Mouse (Mus musculus) left cerebral cortex, adult 11 months (tissue): ENCODE measurements around the gene Pold4.

Experiments used
- DNase-seq: peaks from one replicate; pipeline ENCODE4 v3.0.0; 2022; ENCODE audit warnings: low spot score

Gene Pold4

DNA sequence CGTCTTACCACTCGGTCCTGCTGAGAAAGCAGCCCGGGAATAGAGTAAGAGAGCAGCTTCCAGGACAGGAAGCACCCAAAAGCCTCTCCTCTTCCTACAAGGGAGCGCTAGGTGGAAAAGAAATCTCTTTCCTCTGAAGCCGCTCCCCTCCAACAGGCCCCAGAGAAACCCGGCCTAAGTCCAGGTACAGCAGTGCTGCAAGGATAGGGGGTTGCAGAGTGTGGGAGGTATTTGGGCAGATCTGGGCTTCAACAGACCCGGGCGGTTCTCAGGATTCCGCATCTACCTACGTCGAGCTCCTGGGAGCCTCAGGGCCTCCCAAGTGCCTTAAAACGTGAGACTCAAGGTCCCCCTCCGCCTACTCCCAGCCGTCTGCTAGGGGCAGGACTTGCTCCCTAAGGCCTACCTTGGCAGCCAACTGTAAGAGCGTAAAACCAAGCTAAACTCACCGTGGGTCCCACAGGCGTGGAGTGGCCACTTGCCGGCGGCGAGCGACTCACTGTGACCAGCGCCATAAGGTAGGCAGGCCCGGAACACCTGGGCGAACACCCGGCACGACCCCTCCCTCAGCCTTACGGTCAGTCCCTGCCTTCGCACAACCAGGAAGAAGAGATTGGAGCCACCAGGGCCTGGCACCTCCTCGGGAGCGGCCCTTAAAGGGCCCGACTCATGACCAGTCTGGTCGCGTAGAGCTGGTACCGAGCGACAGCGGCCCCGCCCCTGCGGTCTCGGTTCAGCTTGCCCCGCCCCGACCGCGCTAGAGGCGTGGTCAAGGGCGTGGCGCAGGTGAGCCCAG, 37.1 kb downstream of the Pold4 start, which contains the start of gene Ssh3:
TSS of gene Ssh3 (minus strand) at position 615 of the 796 bp plus-strand sequence.
- DNase-seq: no peak

DNA sequence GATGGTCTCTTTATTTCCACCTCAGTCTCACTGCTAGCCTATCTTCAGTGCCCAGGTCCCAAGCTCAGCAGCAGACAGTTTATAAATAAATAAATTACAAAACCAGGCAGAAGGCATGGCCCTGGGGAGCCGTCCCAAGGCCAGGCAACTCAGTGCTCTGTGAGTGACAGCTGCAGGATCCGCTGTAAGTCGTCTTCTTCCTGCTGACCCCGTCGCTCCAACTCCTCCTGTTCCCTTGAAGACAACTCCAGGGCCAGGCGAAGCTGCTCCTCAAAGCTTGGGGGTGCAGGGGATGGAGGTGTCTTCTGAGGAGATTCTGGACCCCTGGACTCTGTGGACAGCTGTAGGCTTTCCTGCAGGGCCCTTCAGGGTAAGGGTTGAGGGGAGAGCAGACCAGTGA, 38.5 kb downstream of the Pold4 start:
- no peak for DNase-seq

DNA sequence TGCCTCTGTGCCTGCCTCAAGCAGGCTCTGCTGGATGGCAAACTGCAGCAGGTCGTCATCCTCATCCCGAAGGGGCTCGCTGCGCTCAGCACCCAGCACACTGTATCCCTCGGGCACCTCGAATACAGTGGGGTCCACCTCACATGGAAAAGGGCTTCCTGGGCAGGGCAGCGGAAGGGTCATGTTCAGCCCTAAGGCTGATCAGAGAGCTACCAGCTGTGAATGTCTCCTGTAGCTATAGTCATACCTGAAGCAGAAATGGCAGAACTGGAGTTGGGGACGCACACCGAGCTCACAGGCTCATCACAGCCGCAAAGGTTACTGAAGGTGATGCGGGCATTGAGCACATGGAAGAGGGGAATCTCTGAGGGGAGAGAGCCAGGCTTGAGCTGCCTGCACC, 39.3 kb downstream of the Pold4 start:
- DNase-seq: no peak

DNA sequence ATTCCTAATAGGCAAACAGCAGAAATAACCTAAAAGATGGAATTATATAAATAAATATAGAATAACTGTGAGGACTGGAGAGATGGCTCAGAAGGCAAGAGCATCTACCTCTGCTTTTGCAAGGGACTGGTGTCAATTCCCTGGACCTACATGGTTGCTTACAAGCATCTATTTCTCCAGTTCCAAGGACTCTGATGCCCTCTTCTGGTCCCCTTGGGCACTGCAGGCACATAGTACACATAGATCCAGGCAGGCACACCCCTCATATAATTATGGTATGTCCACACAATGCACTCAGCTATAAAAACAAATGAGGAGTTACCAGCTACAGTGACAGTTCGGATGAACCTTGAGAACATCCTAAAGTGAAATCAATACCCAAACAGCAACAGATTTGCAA, 47.8 kb downstream of the Pold4 start:
- DNase-seq: no peak

DNA sequence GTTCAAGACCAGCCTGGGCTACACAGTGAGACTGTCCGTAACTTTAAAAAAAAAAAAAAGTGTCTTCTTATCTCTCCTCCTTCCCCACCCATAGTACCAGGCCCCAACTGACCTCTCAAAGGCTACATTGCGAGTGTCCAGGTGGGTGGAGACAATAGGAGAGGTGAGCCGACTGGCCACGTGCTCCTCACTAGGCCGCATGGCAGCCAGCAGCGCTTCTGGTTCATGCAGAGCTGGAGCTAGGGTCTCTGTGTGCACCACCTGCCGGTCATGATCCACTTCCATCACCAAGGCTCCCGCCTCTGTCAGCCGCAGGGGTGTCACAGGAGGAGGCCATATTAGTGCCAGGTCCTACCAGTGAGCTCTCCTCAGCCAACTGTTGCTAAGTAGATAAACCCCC, 48.7 kb downstream of the Pold4 start:
- DNase-seq: no peak

DNA sequence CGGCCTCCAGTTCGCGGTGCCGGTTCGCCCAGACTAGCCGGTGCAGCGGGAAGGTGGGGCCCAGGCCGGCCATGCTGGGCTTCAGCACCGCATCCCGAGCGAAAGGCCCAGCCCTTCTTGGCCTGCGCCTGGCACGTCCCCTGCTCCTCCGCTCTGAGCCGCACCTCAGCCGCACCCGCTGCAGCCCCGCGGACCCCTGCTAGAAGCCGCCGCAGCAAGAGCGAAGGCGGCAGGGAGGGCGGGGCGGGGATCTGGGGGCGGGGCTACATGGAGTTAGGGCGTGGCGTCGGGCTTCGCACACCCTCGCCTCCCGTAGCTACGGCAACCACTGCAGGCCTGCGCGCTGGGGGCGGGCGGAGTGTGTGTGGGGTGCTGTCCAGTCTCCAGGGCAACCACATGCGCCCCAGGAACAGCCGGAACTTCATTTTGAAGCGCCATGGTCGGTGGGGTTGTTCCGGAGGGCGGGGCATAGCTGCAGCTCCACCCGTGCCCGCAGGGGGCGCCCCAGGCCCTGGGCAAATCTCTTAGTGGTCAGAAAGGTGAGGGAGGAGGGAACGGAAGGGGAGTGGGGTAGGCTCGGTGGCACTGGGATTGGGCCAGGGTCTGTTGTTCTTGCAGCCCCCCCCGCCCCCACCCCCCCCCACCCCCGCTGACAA, 51.3 kb downstream of the Pold4 start, which contains the start of gene Ankrd13d:
TSS of gene Ankrd13d (minus strand) at position 240 of the 656 bp plus-strand sequence.
- DNase-seq: peak; percentile 88
